Mouse (Mus musculus) limb, embryonic 10.5 days (tissue): ENCODE results near the gene Gss. TPM values are rescaled to one million over a fixed set of nuclear protein-coding genes. Genes with fewer than 3 reads are reported as not detected.
A peak's percentile ranks its signal among the peaks of the same experiment; 100 is the strongest.

Experiments used
- DNase-seq: peaks from one replicate; pipeline ENCODE4 v3.0.0-alpha.2; 2017; ENCODE audit warnings: low spot score
- H3K27ac ChIP-seq: fragments of 300-500 bp; sonication (generic); 2 replicates; pipeline ENCODE4 v1.5.1; 2016; ENCODE audit warnings: mild to moderate bottlenecking
- H3K27me3 ChIP-seq: fragments of 300-500 bp; sonication (generic); 2 replicates; pipeline ENCODE4 v1.6.1; 2016; ENCODE audit warnings: low read depth, mild to moderate bottlenecking; ENCODE audit not compliant: poor library complexity, severe bottlenecking
- H3K36me3 ChIP-seq: fragments of 300-500 bp; sonication (generic); 2 replicates; pipeline ENCODE4 v1.6.1; 2016; ENCODE audit warnings: mild to moderate bottlenecking, moderate library complexity
- H3K4me1 ChIP-seq: fragments of 300-500 bp; sonication (generic); 2 replicates; pipeline ENCODE4 v1.6.1; 2016
- H3K4me3 ChIP-seq: fragments of 300-500 bp; sonication (generic); 2 replicates; pipeline ENCODE4 v1.5.1; 2016; ENCODE audit warnings: mild to moderate bottlenecking, moderate library complexity
- H3K9me3 ChIP-seq: fragments of 300-500 bp; sonication (generic); replicated peaks from 2 replicates; pipeline ENCODE4 v1.6.1; 2016; ENCODE audit warnings: mild to moderate bottlenecking
- whole genome bisulfite sequencing: fragments of 180-500 bp; shearing (Covaris S2); methylation state at CpG from one replicate; pipeline ENCODE4 v1.1.7; 2016; 5-methylcytosine and 5-hydroxymethylcytosine counted together
- polyA plus RNA-seq: library from polyadenylated mRNA; unstranded; fragments of >200 nt; fragmentation: Nextera tagmentation; extraction: Ambion mirVana; gene quantifications from 2 replicates; pipeline ENCODE4 v1.2.1, GENCODE M21; 2016

Gss gene
- polyA plus RNA-seq: 24.3 and 25.1 TPM in 2 replicates

- H3K9me3 ChIP-seq: no peaks in the 10 kb centered on the region
- H3K4me1 ChIP-seq: peaks cover 14% of the 10 kb centered on the region
- under 1% methylated on average over 53 of the region's 53 CpGs for WGBS
- DNase-seq: peak; percentile 100
- H3K36me3 ChIP-seq: no peaks in the 10 kb centered on the region
- H3K27me3 ChIP-seq: no peaks in the 10 kb centered on the region
- H3K27ac ChIP-seq: peak within 1 kb of the TSS; percentile 91
- peak within 1 kb of the TSS; percentile 71 for H3K4me3 ChIP-seq
Observed at GRCm38 (mm10) chr2:155592137-155592853, at the start of gene Gss. Gene Gss, minus strand, starts transcription at chr2:155592810.

- Histone ChIP-seq H3K36me3 (peaks cover 98% of the 10 kb centered on the region), H3K27ac (no peak overlapping the region), H3K4me3 (no peak overlapping the region), H3K9me3 (no peaks in the 10 kb centered on the region), H3K4me1 (no peaks in the 10 kb centered on the region), H3K27me3 (no peaks in the 10 kb centered on the region)
- DNase-seq: no peak
- WGBS: 88% methylated on average over 18 of the region's 18 CpGs
Observed at GRCm38 (mm10) chr2:155641540-155642472, 49.2 kb upstream of the Gss start.

- no peak for DNase-seq
- 94% methylated on average over 6 of the region's 6 CpGs for WGBS
Observed at GRCm38 (mm10) chr2:155640656-155641055, 48.0 kb upstream of the Gss start.

GRCm38 (mm10) chr2:155637411-155637810 lies 44.8 kb upstream of the Gss start:
- Histone ChIP-seq H3K9me3 (no peaks in the 10 kb centered on the region), H3K27me3 (peaks cover 24% of the 10 kb centered on the region), H3K36me3 (peaks cover 99% of the 10 kb centered on the region), H3K4me3 (no peak overlapping the region), H3K27ac (no peak overlapping the region), H3K4me1 (no peaks in the 10 kb centered on the region)
- 92% methylated on average over 4 of the region's 4 CpGs for WGBS
- no peak for DNase-seq

More at GRCm38 (mm10) chr2:155640656-155641055, 48.0 kb upstream of the Gss start:
- Histone ChIP-seq H3K4me3 (no peak overlapping the region), H3K4me1 (no peaks in the 10 kb centered on the region), H3K36me3 (peaks cover 98% of the 10 kb centered on the region), H3K27ac (no peak overlapping the region), H3K9me3 (no peaks in the 10 kb centered on the region), H3K27me3 (no peaks in the 10 kb centered on the region)

GRCm38 (mm10) chr2:155636881-155637280 lies 44.3 kb upstream of the Gss start:
- Histone ChIP-seq H3K9me3 (no peaks in the 10 kb centered on the region), H3K27me3 (peaks cover 29% of the 10 kb centered on the region), H3K36me3 (peaks cover 99% of the 10 kb centered on the region), H3K27ac (no peak overlapping the region), H3K4me1 (0 out of 2 replicates have a peak, but pooled peaks cover 3% of the 10 kb centered on the region), H3K4me3 (no peak overlapping the region)
- no peak for DNase-seq

- DNase-seq: no peak
- H3K36me3 ChIP-seq: peaks cover 99% of the 10 kb centered on the region
- 95% methylated on average over 8 of the region's 8 CpGs for WGBS
- peaks cover 38% of the 10 kb centered on the region for H3K27me3 ChIP-seq
- H3K4me3 ChIP-seq: no peak overlapping the region
- peaks cover 9% of the 10 kb centered on the region for H3K4me1 ChIP-seq
- no peaks in the 10 kb centered on the region for H3K9me3 ChIP-seq
- no peak overlapping the region for H3K27ac ChIP-seq
Observed at GRCm38 (mm10) chr2:155635961-155636360, 43.4 kb upstream of the Gss start.

GRCm38 (mm10) chr2:155634562-155634961 lies 42.0 kb upstream of the Gss start:
- Histone ChIP-seq H3K4me1 (peaks cover 21% of the 10 kb centered on the region), H3K27me3 (peaks cover 52% of the 10 kb centered on the region), H3K9me3 (no peaks in the 10 kb centered on the region), H3K36me3 (peaks cover 88% of the 10 kb centered on the region), H3K27ac (no peak overlapping the region), H3K4me3 (no peak overlapping the region)
- no peak for DNase-seq
- 91% methylated on average over 8 of the region's 8 CpGs for WGBS

GRCm38 (mm10) chr2:155633731-155634130 lies 41.1 kb upstream of the Gss start:
- H3K4me3 ChIP-seq: no peak overlapping the region
- H3K36me3 ChIP-seq: peaks cover 80% of the 10 kb centered on the region
- no peak overlapping the region for H3K27ac ChIP-seq
- no peak for DNase-seq
- H3K27me3 ChIP-seq: peaks cover 61% of the 10 kb centered on the region
- WGBS: 87% methylated on average over 9 of the region's 9 CpGs
- H3K9me3 ChIP-seq: no peaks in the 10 kb centered on the region
- peaks cover 30% of the 10 kb centered on the region for H3K4me1 ChIP-seq

- peaks cover 31% of the 10 kb centered on the region for H3K4me1 ChIP-seq
- H3K27ac ChIP-seq: no peak overlapping the region
- peaks cover 67% of the 10 kb centered on the region for H3K27me3 ChIP-seq
- 65% methylated on average over 19 of the region's 19 CpGs for WGBS
- H3K36me3 ChIP-seq: peaks cover 73% of the 10 kb centered on the region
- DNase-seq: no peak
- no peaks in the 10 kb centered on the region for H3K9me3 ChIP-seq
- no peak overlapping the region for H3K4me3 ChIP-seq
Observed at GRCm38 (mm10) chr2:155633121-155633520, 40.5 kb upstream of the Gss start.

- no peak overlapping the region for H3K4me3 ChIP-seq
- peaks cover 31% of the 10 kb centered on the region for H3K4me1 ChIP-seq
- 64% methylated on average over 30 of the region's 30 CpGs for WGBS
- no peak for DNase-seq
- no peak overlapping the region for H3K27ac ChIP-seq
- H3K9me3 ChIP-seq: no peaks in the 10 kb centered on the region
- H3K27me3 ChIP-seq: peaks cover 75% of the 10 kb centered on the region
- peaks cover 66% of the 10 kb centered on the region for H3K36me3 ChIP-seq
Observed at GRCm38 (mm10) chr2:155632138-155632936, 39.7 kb upstream of the Gss start.

- Histone ChIP-seq H3K4me1 (peaks cover 31% of the 10 kb centered on the region), H3K4me3 (peak overlapping the region; percentile 31), H3K27me3 (peaks cover 90% of the 10 kb centered on the region), H3K9me3 (no peaks in the 10 kb centered on the region), H3K27ac (no peak overlapping the region), H3K36me3 (peaks cover 51% of the 10 kb centered on the region)
- 13% methylated on average over 43 of the region's 43 CpGs for WGBS
- DNase-seq: peak; percentile 61
Observed at GRCm38 (mm10) chr2:155630590-155631416, 38.2 kb upstream of the Gss start.

- peaks cover 97% of the 10 kb centered on the region for H3K27me3 ChIP-seq
- peak overlapping the region; percentile 31 for H3K4me3 ChIP-seq
- DNase-seq: no peak
- peaks cover 31% of the 10 kb centered on the region for H3K4me1 ChIP-seq
- 18% methylated on average over 20 of the region's 20 CpGs for WGBS
- H3K36me3 ChIP-seq: peaks cover 44% of the 10 kb centered on the region
- no peaks in the 10 kb centered on the region for H3K9me3 ChIP-seq
- no peak overlapping the region for H3K27ac ChIP-seq
Observed at GRCm38 (mm10) chr2:155630153-155630552, 37.5 kb upstream of the Gss start.
